Mouse (Mus musculus) adrenal gland, postnatal 10 days (tissue): ENCODE results near the gene Rpgrip1l. TPM values are rescaled to one million over a fixed set of nuclear protein-coding genes. Genes with fewer than 3 reads are reported as not detected.
A peak's percentile ranks its signal among the peaks of the same experiment; 100 is the strongest.

Experiments used
- DNase-seq: peaks from one replicate; pipeline ENCODE4 v3.0.0; 2021; ENCODE audit warnings: mixed read lengths
- long read RNA-seq, 2 experiments: library from polyadenylated mRNA; stranded (forward); transcript quantifications; one replicate each; pipeline ENCODE4 v2.0.0; 2021
- total RNA-seq, 2 experiments: library from RNA; stranded (reverse); gene quantifications; 2 replicates each; pipeline ENCODE4 v1.2.3; 2021

Rpgrip1l gene
- total RNA-seq, result 1 to 10 TPM; 5.8 to 6.2 TPM
- long read RNA-seq, experiment 1, partial matches to known transcripts, result 1 of 1 reads
- long read RNA-seq, experiment 1, other reads (novel, unspliced or antisense), result 0 of 1 reads
- long read RNA-seq, experiment 2, result 0 reads

GRCm38 (mm10) chr8:91312835-91313832 lies at the start of gene Rpgrip1l, which contains the start of gene Fto:
TSS of gene Rpgrip1l (minus strand) at chr8:91313262.
TSS of gene Fto (plus strand) at chr8:91313525.
- peak; percentile 95 for DNase-seq

- no peak for DNase-seq
These were observed 47.7 kb upstream of the Rpgrip1l start for GRCm38 (mm10) chr8:91360644-91361357.

DNA sequence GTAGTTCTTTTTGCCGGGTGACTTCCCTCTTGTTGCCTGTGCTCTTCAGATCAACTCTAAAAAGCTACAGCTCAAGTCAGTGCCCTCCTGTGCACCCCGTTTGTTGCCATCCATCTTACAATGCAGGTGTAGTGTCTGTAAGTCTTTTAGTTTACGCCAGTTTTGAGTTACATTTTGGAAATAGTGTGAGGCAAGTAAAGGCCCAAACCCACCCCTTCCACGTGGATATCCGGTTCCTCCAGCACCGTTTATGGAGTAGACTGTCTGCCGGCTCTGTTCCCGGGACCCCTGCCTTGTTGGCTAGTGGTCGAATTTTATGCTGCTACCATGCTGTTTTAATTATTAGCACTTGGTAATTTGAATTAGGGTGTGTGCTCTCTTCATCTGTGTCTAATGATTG lies 46.4 kb upstream of the Rpgrip1l start:
- DNase-seq, result no peak

GRCm38 (mm10) chr8:91358016-91358415 lies 45.0 kb upstream of the Rpgrip1l start:
- no peak for DNase-seq

DNA sequence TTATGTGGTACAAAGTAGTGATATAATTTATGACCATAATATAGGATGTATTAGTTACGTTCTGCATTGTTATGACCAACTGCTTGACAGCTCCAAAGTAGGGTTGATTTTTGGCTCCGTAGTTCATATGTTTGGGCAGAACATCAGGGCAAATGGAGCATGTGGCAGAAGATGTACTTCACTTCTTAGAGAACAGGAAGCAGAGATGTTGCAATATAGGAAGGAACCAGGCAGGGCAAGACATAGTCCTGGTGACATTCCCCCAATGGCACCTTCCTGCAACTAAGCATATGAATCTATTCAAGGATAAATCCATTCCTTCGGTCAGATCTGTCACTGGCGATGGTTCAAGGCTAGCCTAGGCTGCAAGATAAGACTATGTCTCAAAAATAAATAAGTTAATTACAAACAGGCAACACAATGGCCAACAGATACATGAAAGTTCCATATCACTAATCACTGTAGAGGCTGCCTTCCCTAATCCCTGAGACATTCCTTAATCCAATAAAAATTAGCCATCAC lies 44.5 kb upstream of the Rpgrip1l start:
- no peak for DNase-seq

DNA sequence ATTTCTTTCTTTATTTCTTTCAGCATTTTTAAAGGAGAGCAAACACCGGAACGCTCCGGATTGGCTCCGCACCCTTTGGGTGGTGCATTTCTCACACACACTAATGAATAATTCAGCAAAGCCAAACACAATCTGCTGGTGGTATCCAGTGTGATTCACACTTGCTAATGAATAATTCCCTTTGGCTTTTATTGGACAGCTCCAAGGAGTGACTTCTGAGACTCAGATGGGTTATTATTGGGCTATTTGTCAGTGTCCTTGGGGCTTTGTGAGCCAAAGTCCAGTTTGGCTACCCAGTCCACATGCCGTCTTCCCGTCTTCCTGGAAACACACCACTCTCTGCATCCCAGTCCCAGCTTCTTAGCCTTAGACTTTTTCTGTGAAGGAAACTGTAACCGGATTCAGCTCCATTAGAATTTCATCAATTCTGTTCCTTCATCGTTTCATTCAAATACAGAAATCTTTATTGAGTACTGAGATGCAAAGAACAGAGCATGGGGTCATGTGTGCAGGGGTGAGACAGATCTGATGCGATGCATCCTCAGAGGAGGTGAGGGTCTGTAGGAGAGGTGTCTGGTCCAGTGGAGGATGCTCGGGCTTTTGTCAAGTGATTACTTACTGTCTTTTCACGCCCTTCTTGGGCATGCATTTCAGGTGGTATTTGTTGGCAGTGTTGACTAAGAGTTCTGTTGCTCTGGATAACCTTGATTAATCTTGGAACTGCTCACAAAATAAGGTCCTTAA lies 43.1 kb upstream of the Rpgrip1l start:
- DNase-seq, result no peak

DNA sequence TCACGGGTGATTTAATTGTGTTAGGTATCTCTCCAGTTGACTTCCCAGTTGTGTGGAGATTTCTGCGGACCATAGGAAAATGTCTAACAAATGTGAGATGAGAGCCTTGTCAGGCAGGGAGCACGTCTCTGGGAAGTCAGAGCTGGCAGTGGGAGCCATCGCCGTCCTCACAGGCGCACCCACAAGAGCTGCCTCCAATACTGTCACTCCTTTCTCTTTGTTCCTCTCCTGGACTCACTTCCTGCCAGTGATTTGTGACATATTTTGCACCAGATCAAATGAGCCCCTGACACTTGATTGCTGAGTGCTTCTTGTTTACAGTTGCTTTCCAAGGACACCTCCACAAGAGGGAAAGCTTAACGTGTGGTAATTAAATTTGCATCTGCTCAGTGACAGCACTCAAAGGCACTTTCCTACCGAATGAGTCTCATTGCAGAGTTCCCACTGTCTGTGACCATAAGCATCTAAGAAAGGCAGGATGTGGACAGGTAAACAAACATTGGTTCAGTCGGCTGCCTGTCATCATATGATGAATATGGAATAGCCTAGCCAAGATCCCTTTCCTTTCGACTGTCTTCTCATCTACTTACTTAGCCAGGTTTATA lies 42.3 kb upstream of the Rpgrip1l start:
- no peak for DNase-seq

GRCm38 (mm10) chr8:91353907-91354306 lies 40.8 kb upstream of the Rpgrip1l start:
- no peak for DNase-seq

GRCm38 (mm10) chr8:91353062-91353461 lies 40.0 kb upstream of the Rpgrip1l start:
- no peak for DNase-seq

DNA sequence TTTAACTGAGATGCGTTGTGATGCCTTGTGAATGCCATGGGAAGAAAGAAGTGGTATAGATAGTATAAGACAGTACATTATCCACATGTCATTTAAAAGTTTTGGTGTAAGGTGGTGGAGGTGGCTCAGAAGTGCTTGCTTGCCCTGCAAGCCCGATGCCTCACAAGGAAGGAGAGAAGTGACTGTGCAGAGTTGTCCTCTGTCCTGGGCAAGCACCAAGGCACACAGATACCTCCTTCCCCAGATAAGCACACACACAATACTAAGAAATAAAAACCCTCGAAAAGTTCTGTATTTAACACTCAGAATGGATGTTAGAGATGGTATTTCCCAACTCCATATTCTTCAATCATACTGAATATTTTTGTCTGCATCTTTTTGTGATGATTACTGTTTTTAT lies 39.5 kb upstream of the Rpgrip1l start:
- DNase-seq, result no peak

DNA sequence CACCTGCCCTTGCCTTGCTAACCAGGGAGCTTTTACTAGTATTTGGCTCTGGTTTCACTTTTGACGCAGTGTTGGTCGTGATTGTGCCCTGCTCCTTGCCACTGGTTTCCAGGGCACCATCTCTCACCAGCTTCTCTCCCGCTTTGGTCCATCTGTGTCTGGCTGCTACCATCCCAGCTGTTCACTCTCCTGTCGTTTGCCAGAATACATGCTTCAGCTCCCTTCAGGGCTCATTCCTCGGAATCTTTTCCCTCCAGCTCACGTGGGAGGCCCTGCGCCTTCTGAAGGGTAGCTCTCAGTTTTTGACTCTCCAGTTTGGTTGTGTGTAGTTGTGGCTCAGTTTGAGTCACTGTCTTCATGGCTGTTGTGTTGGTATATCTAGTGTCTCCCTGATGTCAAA lies 37.6 kb upstream of the Rpgrip1l start:
- no peak for DNase-seq

DNA sequence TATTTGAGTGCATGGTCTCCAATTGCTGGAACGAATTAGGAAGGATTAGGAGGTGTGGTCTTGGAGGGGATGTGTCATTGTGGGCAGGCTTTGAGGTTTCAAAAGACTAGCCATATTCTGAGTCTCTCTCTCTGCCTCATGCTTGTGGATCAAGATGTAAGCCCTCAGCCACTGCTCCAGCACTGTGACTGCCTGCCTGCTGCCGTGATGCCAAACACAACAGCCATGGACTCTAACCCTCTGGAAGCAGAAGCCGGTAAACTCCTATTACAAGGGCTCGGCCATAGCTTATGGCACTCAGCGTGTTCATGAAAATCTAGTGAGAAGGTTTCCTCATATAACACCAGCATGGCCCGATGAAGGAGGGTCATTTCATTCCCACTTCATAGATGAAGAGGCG lies 36.8 kb upstream of the Rpgrip1l start:
- no peak for DNase-seq

- DNase-seq, result no peak
These were observed 34.5 kb upstream of the Rpgrip1l start for GRCm38 (mm10) chr8:91347595-91347994.

- no peak for DNase-seq
These were observed 34.1 kb upstream of the Rpgrip1l start for GRCm38 (mm10) chr8:91347146-91347545.

- no peak for DNase-seq
These were observed 31.6 kb upstream of the Rpgrip1l start for GRCm38 (mm10) chr8:91344659-91345058.

DNA sequence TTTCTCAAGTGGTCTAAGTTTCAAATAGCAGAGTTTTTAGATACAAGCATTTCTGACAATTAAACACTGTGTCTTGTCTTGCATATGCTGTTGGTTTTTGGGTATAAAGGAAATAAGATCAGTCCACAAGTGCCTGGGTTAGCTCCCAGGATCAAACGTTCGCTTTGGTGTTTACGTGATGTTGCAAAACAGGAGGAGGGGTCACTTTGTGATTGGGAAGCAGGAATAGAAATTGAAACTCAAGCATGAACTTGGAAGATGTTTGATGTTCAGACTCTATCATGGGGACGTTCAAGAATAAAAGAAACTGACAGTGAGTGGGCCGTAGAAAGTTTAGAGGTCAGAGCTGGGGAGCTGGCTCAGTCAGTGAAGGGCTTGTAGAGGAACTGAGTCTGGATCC lies 29.7 kb upstream of the Rpgrip1l start:
- no peak for DNase-seq

- no peak for DNase-seq
These were observed 29.1 kb upstream of the Rpgrip1l start for GRCm38 (mm10) chr8:91342196-91342595.

DNA sequence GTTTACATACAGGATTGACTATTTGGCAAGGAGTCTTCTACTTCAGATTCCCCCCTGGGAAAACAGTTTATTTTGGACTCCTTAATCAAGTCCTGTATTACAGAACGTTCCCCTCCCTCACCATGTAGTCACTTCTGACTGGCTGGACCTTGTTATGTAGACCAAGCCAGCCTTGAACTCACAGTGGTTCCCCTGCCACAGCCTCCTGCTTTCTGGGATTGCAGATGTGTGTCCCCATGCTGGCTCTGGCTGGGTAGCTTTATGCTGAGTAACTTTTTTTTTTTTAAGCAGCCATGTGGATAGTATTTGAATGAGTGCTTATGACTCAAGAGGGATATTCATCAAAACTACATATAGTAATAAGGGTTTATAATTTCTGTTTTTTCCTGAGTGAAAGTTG lies 27.7 kb upstream of the Rpgrip1l start:
- no peak for DNase-seq

GRCm38 (mm10) chr8:91339651-91340050 lies 26.6 kb upstream of the Rpgrip1l start:
- DNase-seq, result no peak

GRCm38 (mm10) chr8:91338389-91339154 lies 25.5 kb upstream of the Rpgrip1l start:
- DNase-seq, result no peak

DNA sequence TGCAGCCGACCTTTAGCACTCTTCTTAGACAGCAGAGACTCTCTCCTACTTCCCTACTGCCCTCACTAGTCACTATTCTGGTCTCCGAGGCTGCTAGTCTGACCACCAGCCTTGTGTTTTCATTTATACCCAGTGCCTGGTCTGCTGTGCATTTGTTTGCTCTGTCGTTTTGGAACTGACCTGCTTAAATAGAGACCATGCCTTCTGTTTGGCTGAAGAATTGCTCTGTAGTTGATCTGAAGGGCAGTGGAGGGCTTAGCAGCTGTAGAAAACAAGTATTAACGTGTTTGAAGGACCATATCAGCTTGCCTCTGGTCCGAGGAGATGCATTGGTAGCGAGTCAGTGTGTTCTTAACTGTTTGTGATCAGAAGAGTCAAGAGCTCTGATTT lies 16.4 kb upstream of the Rpgrip1l start:
- DNase-seq, result no peak
